Mouse (Mus musculus): ENCODE measurements around the gene Rela.
"Not testable (repeated sequence)": the region's sequence is repeated elsewhere in the genome, so short reads cannot be mapped to it uniquely, and the experiment has no call there.

Gene Rela

DNA sequence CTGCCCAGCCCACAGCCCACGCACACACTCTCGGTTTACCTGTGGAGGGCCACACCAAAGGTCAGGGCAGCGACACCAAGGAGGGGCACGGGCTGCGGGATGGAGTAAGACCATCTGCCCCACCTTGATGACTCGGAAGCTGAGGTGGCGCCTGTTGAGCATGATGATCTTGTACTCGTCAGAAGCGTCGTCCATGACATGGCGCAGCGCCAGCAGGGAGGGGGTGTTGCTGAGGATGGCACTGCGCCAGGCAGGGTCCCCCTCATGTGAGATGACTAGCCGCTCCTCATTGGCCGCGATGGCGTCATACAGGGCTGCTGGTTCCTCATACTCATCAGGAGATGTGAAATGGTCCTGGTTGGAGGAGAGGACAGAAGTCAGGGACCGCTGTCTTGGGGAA, 29.1 kb downstream of the Rela start:
- DNase-seq: no peak

- DNase-seq: no peak
Measured at GRCm38 (mm10) chr19:5668372-5668771, 31.1 kb downstream of the Rela start.

- peak in 1 of 2 experiments; percentile 64 for DNase-seq
Measured at GRCm38 (mm10) chr19:5680432-5680831, 43.1 kb downstream of the Rela start.

DNA sequence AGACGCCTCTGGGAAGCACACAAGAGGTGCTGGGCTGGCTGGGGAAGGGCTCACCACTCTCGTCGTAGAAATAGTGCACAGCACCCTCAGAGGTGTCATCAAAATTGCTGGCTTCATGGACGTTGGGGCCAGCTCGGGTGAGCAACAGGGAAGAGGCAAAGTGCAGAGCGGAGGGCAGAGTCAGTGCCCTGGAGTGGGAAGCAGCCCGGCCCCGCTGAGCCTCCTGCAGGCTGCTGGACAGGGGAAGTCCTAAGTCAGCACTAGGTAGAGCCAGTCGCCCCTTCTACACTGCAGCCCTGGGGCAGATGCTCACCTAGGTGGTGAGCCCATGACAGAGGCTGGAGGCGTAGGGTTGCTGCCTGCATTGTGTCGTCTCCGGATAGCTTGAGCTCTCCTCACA, 47.0 kb downstream of the Rela start:
- DNase-seq: peak in 1 of 2 experiments; percentile 51

- no peak for DNase-seq
Measured at GRCm38 (mm10) chr19:5684985-5685384, 47.7 kb downstream of the Rela start.

DNA sequence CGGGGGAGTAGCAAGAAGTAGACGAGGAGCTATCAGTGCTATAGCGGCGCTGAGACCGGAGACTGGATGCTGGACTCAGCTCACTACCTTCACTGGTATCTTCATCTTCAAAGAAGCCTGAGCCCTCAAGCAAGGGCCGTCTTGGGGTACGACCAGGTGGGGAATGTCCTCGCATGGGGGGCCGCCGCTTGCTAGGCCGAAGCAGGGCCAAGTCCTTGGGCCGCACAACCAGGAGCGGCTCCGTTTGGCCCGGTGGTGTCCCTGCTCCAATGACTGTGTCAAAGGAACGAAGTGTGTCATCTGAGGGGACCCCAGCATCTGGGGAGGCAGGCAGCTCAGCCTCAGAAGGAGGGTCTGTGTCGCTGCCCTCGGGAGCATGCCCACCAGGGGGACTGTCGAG, 48.1 kb downstream of the Rela start:
- DNase-seq: no peak

DNA sequence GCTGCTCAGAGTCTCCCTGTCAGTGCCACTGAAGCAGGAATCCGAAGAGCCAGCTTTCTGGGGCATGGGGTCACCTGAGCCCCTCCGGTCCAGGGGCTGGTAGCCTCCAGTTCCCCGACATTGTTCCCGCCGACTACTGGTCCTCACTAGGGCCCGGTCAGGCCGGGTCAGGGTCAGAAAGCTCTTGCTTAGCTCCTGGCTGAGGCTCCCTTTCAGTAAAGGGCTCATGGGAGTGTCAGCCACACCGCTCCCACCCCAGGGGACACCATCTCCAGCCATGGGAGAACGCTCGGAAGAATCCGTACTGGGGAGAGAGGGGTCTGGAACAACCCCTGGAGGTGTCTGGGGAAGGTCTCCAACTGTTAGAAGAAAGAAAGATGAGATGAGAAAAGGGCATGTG, 48.6 kb downstream of the Rela start:
- DNase-seq: no peak

DNA sequence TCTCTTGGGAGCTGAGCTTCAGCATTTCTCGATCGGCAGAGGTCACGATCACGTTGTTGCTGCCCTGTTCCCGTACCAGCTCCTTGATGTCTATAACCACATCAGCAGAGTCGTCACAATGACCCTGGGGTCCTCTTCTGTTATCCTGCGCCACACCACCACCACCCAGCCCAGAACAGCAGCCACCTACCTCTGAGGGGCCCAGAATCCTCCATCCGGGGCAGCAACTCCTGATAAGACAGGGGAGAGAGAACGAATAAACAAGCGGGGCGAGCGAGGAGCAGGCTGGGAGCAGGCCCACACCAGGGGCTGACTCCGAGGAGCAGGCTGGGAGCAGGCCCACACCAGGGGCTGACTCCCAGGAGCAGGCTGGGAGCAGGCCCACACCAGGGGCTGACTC, 49.2 kb downstream of the Rela start:
- no peak for DNase-seq

- not testable (repeated sequence) for DNase-seq
Measured at GRCm38 (mm10) chr19:5686954-5687353, 49.7 kb downstream of the Rela start.

- no peak for DNase-seq
Measured at GRCm38 (mm10) chr19:5687738-5688137, 50.5 kb downstream of the Rela start.

DNA sequence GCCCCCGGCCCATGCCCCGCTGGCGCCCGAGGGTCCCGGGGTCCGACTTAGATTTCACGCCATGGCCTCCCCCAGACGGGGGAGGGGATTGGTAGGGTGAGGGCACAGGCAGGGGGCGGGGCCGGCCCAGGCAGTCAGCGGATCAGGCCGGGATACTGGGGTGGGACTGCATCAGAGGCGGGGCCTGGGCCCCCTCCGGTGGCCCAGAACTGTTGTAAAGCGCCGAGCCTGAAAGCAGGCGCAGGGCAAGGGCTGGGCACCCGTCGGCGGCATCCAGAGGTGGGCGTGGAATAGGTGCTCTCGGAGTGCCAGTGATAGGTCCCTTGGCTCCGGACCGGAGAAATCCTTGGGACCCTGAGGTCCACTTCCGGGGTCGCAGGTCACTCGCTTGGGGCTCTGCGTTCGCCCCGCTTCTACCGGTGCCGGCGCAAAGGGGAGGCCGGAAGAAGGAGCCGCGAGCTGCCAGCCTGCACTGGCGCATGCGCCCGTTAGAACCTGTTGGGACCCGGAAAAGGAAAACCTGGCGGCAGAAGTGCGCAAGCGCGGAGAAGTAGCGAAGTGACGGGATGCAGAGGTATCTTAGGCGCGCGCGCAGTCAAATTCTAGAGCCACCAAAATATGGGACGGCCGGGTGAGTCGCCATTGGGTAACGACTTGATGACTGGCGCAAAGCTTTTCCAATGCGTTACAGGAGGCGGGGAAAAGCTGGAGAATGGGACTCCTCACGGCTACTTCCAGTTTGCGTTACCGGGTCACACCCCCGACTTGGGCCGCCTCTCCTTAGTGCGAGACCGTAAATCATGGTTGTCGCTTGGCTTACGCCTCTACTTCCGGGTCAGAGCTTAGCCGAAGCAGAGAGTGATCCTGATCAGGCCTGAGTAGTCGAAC, 51.2 kb downstream of the Rela start, which contains the start of the genes Map3k11 and Pcnx3:
Gene Map3k11 (plus strand): TSS at position 543 of the 888 bp plus-strand sequence.
Gene Pcnx3 (minus strand): TSS at position 709 of the 888 bp plus-strand sequence.
- DNase-seq: peak; percentile 98 to 99

DNA sequence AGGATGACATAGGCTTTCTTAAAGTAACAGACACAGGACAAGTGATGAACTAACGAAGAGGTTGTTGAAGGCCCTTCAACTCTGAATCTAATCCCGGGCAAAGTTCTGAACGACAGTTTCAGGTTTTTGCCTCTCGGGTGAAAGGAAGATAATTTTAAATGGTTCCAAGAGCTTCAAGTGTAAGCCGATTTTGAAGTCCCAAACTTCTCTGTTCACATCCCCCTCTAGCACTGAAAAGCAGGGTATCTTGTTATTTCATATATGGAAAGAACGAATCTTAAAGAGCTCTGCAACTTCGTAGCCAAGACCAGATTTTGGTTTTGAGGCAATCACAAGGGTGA, 51.8 kb downstream of the Rela start:
- DNase-seq: no peak

GRCm38 (mm10) chr19:5689565-5690342, 52.5 kb downstream of the Rela start:
- peak; percentile 94 to 96 for DNase-seq

GRCm38 (mm10) chr19:5690343-5690735, 53.1 kb downstream of the Rela start:
- no peak for DNase-seq

- DNase-seq: peak in 1 of 2 experiments; percentile 29
Measured at GRCm38 (mm10) chr19:5691601-5692000, 54.3 kb downstream of the Rela start.

DNA sequence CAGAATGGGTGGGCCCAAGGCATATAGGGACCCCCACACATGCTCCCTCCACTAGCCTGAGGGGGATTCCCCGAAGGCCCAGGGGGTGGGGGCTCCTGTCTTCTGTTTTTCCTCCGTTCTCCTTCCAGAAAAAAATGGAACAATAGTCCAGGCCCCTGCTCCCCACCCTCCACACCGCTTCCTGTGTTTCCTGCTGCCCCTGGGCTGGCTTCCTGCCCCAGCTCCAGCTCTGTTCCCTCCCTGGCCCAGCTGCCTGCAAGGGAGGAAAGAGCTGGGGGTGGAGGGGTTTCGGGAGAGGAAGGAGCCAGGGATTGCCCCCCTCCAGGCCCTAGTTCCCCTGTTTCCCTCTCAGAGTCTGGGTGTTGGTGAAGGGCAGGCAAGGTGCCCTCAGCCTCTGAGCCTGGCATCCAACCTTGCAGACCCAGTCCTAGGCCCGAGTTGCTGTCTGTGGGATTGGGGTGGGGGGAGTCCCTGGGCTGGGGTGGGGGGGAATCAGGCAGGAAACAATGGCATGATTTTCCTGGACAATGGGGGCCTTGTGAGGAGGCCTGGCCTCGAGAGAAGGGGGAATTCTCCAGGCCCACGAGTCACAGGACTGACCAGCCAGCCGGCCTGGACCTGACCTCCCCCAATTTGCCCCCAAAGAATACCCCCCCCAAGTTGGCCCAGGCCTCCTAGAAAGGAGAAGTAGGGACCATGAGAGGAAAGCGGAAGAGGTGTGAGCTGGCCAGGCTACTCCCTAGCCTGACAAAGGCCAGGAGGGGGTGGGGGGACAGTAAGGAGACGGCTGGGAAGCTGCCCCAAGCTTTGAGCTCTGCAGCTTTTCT, 55.0 kb downstream of the Rela start:
- peak; percentile 77 to 79 for DNase-seq

DNA sequence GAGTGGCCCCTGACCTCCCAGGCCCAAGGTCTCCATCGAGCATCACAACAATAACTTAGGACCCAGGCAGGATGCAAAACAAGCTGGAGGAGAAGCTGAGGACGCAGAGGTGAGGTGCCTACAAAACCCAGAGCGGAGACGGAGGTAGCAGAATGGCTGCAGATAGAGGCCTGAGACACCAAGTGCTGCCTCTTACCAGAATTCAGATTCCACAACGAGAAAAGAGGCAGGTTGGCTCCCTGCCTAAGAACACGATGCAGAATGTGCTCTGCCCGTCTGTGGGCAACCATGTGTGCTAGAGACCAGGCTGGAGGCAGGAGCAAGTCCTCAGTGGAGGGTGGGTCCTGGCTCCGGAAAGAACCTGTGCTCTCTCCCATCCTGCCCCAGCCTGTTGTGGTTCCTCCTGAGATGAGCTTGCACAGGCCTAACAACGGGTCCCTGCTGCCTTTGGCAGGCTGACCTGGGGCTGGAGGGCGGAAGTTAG, 55.7 kb downstream of the Rela start:
- peak in 1 of 2 experiments; percentile 63 for DNase-seq

- DNase-seq: no peak
Measured at GRCm38 (mm10) chr19:5693801-5694200, 56.5 kb downstream of the Rela start.

DNA sequence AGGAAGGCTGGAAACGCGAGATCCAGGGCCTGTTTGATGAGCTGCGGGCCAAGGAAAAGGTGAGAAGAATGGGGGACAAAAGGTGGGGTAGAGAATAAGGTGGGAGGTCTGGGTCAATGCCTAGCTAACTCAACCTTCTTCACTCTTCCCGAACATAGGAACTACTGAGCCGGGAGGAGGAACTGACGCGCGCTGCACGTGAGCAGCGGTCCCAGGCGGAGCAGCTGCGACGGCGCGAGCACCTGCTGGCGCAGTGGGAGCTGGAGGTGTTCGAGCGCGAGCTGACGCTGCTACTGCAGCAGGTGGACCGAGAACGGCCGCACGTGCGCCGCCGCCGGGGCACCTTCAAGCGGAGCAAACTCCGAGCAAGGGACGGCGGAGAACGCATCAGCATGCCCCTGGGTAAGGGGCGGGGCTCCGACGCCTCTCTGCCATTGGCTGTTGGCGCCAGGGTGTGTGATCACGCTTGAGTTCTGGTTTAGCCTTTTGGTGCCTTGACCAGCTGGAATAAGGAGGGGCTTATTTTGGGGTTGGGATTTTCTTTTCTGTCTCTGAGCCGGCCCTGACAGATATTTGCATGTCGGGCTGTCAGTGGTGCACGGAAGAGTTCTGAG, 58.7 kb downstream of the Rela start:
- no peak for DNase-seq

Data from kidney, postnatal 36 days (tissue).